Mouse (Mus musculus) megakaryocyte, embryonic 14.5 days (primary cell): ENCODE data around the gene Tmem248. TPM values are rescaled to one million over a fixed set of nuclear protein-coding genes. Genes with fewer than 3 reads are reported as not detected.

ENCODE experiments used
- H3K27me3 ChIP-seq: replicated peaks from 2 replicates; pipeline ENCODE3; 2012; ENCODE audit warnings: inconsistent platforms
- H3K36me3 ChIP-seq: replicated peaks from 2 replicates; pipeline ENCODE3; 2012; ENCODE audit warnings: low read length, inconsistent platforms, mixed read lengths
- H3K4me1 ChIP-seq: 2 replicates; pipeline ENCODE4 v1.6.1; 2012; ENCODE audit warnings: inconsistent platforms
- H3K4me3 ChIP-seq: replicated peaks from 2 replicates; pipeline ENCODE3; 2012; ENCODE audit warnings: moderate library complexity, mild to moderate bottlenecking, inconsistent platforms
- H3K9me3 ChIP-seq: 2 replicates; pipeline ENCODE4 v1.6.1; 2012; ENCODE audit warnings: inconsistent platforms
- FLI1 ChIP-seq: IDR thresholded peaks from 2 replicates; pipeline ENCODE4 v1.6.1; 2012; ENCODE audit warnings: low read length, inconsistent platforms, mixed read lengths
- GATA1 ChIP-seq: IDR thresholded peaks from 3 replicates; pipeline ENCODE4 v1.6.1; 2012; ENCODE audit warnings: mixed read lengths, low read length, inconsistent platforms, borderline replicate concordance
- polyA plus RNA-seq: library from polyadenylated mRNA; stranded (reverse); fragments of >175 nt; gene quantifications from 2 replicates; pipeline ENCODE4 v1.2.3, GENCODE M21; 2012; ENCODE audit warnings: low replicate concordance; ENCODE audit not compliant: insufficient read depth

Tmem248 gene
- polyA plus RNA-seq, 1 experiment = 29.8 TPM

GRCm38 (mm10) chr5:130272344-130272743 is 55.5 kb downstream of the Tmem248 start:
- Histone ChIP-seq H3K4me3 (no peak overlapping the region), H3K36me3 (peaks cover 94% of the 10 kb centered on the region), H3K4me1 (no peaks in the 10 kb centered on the region; the same call in 1 of the 2 replicates), H3K9me3 (no peaks in the 10 kb centered on the region), H3K27me3 (no peaks in the 10 kb centered on the region)
- TF ChIP-seq GATA1 (no peak), FLI1 (no peak)

GRCm38 (mm10) chr5:130273046-130273445 is 56.2 kb downstream of the Tmem248 start:
- H3K4me1 ChIP-seq = peaks cover 3% of the 10 kb centered on the region
- no peak for TF ChIP-seq GATA1
- no peak for TF ChIP-seq FLI1
- no peaks in the 10 kb centered on the region for H3K27me3 ChIP-seq
- H3K9me3 ChIP-seq = no peaks in the 10 kb centered on the region
- H3K4me3 ChIP-seq = no peak overlapping the region
- H3K36me3 ChIP-seq = peaks cover 94% of the 10 kb centered on the region

- H3K9me3 ChIP-seq = no peaks in the 10 kb centered on the region
- peaks cover 96% of the 10 kb centered on the region for H3K36me3 ChIP-seq
- H3K27me3 ChIP-seq = no peaks in the 10 kb centered on the region
- H3K4me1 ChIP-seq = peaks cover 8% of the 10 kb centered on the region
- H3K4me3 ChIP-seq = no peak overlapping the region
- no peak for TF ChIP-seq GATA1
- no peak for TF ChIP-seq FLI1
Observed at GRCm38 (mm10) chr5:130275509-130275908, 58.6 kb downstream of the Tmem248 start.

- Histone ChIP-seq H3K9me3 (no peaks in the 10 kb centered on the region), H3K36me3 (peaks cover 97% of the 10 kb centered on the region), H3K27me3 (no peaks in the 10 kb centered on the region), H3K4me1 (peaks cover 12% of the 10 kb centered on the region), H3K4me3 (no peak overlapping the region)
- no peak for TF ChIP-seq GATA1
- no peak for TF ChIP-seq FLI1
Observed at GRCm38 (mm10) chr5:130278011-130278472, 61.2 kb downstream of the Tmem248 start.

GRCm38 (mm10) chr5:130283079-130283732 is 66.3 kb downstream of the Tmem248 start:
- no peak overlapping the region for H3K4me3 ChIP-seq
- TF ChIP-seq FLI1 = no peak
- TF ChIP-seq GATA1 = no peak
- H3K36me3 ChIP-seq = peaks cover 98% of the 10 kb centered on the region
- H3K4me1 ChIP-seq = peaks cover 7% of the 10 kb centered on the region
- peaks cover 5% of the 10 kb centered on the region for H3K9me3 ChIP-seq
- no peaks in the 10 kb centered on the region for H3K27me3 ChIP-seq

- no peaks in the 10 kb centered on the region for H3K4me1 ChIP-seq
- peaks cover 96% of the 10 kb centered on the region for H3K36me3 ChIP-seq
- H3K27me3 ChIP-seq = no peaks in the 10 kb centered on the region
- H3K4me3 ChIP-seq = no peak overlapping the region
- no peak for TF ChIP-seq FLI1
- no peak for TF ChIP-seq GATA1
- peaks cover 13% of the 10 kb centered on the region for H3K9me3 ChIP-seq
Observed at GRCm38 (mm10) chr5:130288106-130288505, 71.2 kb downstream of the Tmem248 start.

- no peaks in the 10 kb centered on the region; the same call in 1 of the 2 replicates for H3K4me1 ChIP-seq
- no peak overlapping the region for H3K4me3 ChIP-seq
- H3K9me3 ChIP-seq = peaks cover 8% of the 10 kb centered on the region; the same call in 1 of the 2 replicates
- no peak for TF ChIP-seq GATA1
- TF ChIP-seq FLI1 = no peak
- H3K36me3 ChIP-seq = peaks cover 97% of the 10 kb centered on the region
- no peaks in the 10 kb centered on the region for H3K27me3 ChIP-seq
Observed at GRCm38 (mm10) chr5:130290242-130290641, 73.4 kb downstream of the Tmem248 start.

- H3K4me1 ChIP-seq = no peaks in the 10 kb centered on the region; the same call in 1 of the 2 replicates
- H3K4me3 ChIP-seq = no peak overlapping the region
- no peaks in the 10 kb centered on the region for H3K27me3 ChIP-seq
- H3K9me3 ChIP-seq = peaks cover 8% of the 10 kb centered on the region; the same call in 1 of the 2 replicates
- no peak for TF ChIP-seq FLI1
- no peak for TF ChIP-seq GATA1
- peaks cover 97% of the 10 kb centered on the region for H3K36me3 ChIP-seq
Observed at GRCm38 (mm10) chr5:130290775-130291174, 73.9 kb downstream of the Tmem248 start.

- TF ChIP-seq FLI1 (no peak), GATA1 (no peak)
- peaks cover 97% of the 10 kb centered on the region for H3K36me3 ChIP-seq
- no peaks in the 10 kb centered on the region; the same call in 1 of the 2 replicates for H3K4me1 ChIP-seq
- H3K4me3 ChIP-seq = no peak overlapping the region
- peaks cover 8% of the 10 kb centered on the region; the same call in 1 of the 2 replicates for H3K9me3 ChIP-seq
- H3K27me3 ChIP-seq = no peaks in the 10 kb centered on the region
Observed at GRCm38 (mm10) chr5:130292976-130293375, 76.1 kb downstream of the Tmem248 start.

Other genes with a start within 250 kb of the Tmem248 start
- 8.4 and 20.3 TPM in 2 replicates for gene Gusb, start 214.0 kb upstream of the Tmem248 start, polyA plus RNA-seq
- gene Asl, start 187.8 kb upstream of the Tmem248 start, polyA plus RNA-seq = 16.1 and 48.0 TPM in 2 replicates
- gene Crcp, start 187.8 kb upstream of the Tmem248 start, polyA plus RNA-seq = 11.4 TPM in 1 of 2 replicates, not detected in the other
- gene Tpst1, start 143.8 kb upstream of the Tmem248 start, polyA plus RNA-seq = 1.1 and 6.0 TPM in 2 replicates
- gene Kctd7, start 72.2 kb upstream of the Tmem248 start, polyA plus RNA-seq = 4.7 and 5.5 TPM in 2 replicates
- 4.3 and 36.2 TPM in 2 replicates for gene Rabgef1, start 45.3 kb upstream of the Tmem248 start, polyA plus RNA-seq
- 4.5 and 16.0 TPM in 2 replicates for gene Sbds, start 38.4 kb downstream of the Tmem248 start, polyA plus RNA-seq
- gene Tyw1, start 38.5 kb downstream of the Tmem248 start, polyA plus RNA-seq = 7.7 TPM in 1 of 2 replicates, not detected in the other
- not detected in 2 replicates for gene Caln1, start 152.4 kb downstream of the Tmem248 start, polyA plus RNA-seq
- not detected in 2 replicates for gene A330070K13Rik, start 167.6 kb downstream of the Tmem248 start, polyA plus RNA-seq